In the genomic region with DNA sequence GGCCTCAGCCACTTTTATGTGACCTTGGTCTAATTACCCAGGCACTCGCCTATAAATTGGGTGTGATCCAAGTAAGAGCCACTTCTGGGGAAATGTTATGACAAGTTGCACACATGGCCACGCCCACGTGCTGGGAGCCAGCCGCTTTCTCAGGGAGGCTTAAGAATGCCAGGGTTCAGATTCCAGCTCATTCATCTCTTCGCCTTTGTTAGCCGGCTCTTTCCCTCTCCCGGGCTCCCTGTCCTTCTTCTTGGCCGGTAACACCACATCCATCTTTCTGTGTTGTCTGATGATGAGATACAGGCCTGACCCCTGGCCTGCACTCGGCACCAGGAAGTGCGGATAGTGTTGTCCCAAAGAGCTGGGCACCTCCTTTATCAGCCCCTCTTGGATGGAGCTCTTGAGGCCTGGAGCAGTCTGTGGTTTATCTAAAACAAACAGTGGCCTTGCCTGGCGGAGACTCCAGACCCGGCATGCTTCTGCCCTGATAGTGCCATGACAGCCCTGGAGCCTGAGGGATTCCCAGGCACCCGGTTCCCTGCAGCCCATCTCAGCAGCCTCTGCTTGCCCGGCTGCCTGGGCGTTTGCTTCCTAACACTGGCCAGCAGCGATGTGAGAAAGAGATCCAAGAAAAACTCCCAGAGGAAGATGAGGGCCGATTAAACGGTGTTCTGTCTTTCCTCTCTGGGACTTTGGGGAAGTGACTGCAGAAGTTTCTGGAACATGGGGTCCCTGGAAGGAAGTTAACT, we compare ENCODE assay signal across 9 mouse cellular contexts.
DNase-seq lines count a peak whose midpoint lies in the region; ATAC-seq lines count a peak whose summit lies in the region.
"Had no signal": no experiment of that assay in that cellular context is flagged by ENCODE, and none has a peak within 500 bp of the region (broad histone marks: within the 10 kb centered on the region; RNA-seq: fewer than 3 reads in every experiment).

No protein-coding gene starts in this region.

- 5% methylated on average over 18 of the region's 18 CpGs for WGBS in heart, embryonic 15.5 days

- H3K27ac ChIP-seq in heart, embryonic 15.5 days: peak overlapping the region; percentile 91

- peak overlapping the region; percentile 19 for H3K4me3 ChIP-seq in heart, embryonic 15.5 days
- H3K4me3 ChIP-seq: megakaryocyte, embryonic 14.5 days had no signal

- H3K27me3 ChIP-seq in heart, embryonic 15.5 days: no peaks in the 10 kb centered on the region

- peak; percentile 89 for ATAC-seq in erythroid progenitor cell, adult 5-6 weeks (replicated peaks; ENCODE audit: low FRiP score, poor library complexity, severe bottlenecking)
- peak; percentile 85 for ATAC-seq in heart, embryonic 15.5 days (replicated peaks; ENCODE audit: insufficient number of reproducible peaks, insufficient read depth, low FRiP score, low read depth)
- no peak for ATAC-seq in inflammation-experienced regulatory T-cells, adult 6 months

- no peaks in the 10 kb centered on the region for H3K9me3 ChIP-seq in heart, embryonic 15.5 days (replicated peaks)

- H3K9ac ChIP-seq in heart, embryonic 15.5 days: no peak overlapping the region

- peak; percentile 34 to 43 for DNase-seq in left cerebral cortex, adult 18-20 months (ENCODE audit: low spot score in 2 of 2)
- no peak for DNase-seq in left cerebral cortex, adult 9 months (ENCODE audit: low spot score in 2 of 2)
- peak; percentile 89 for DNase-seq in kidney, postnatal 10 days
- DNase-seq in lung, postnatal 10 days: peak; percentile 95
- peak; percentile 77 for DNase-seq in skeletal muscle tissue, adult 2 months (ENCODE audit: low read depth, low spot score)

- H3K4me1 ChIP-seq in heart, embryonic 15.5 days (replicated peaks): peaks cover 69% of the 10 kb centered on the region

- H3K36me3 ChIP-seq in heart, embryonic 15.5 days: 0 out of 2 replicates have a peak, but pooled peaks cover 7% of the 10 kb centered on the region

- H3K4me2 ChIP-seq in heart, embryonic 15.5 days: peak overlapping the region; percentile 57

Comparison
In these comparisons a context has a peak if more than half of its experiments do, and no peak if none do; other contexts are left out.
1. DNase-seq: peak in left cerebral cortex, adult 18-20 months (2 of 2), kidney, postnatal 10 days (single experiment), lung, postnatal 10 days (single experiment) and skeletal muscle tissue, adult 2 months (single experiment); none in left cerebral cortex, adult 9 months (0 of 2).